Mouse (Mus musculus): ENCODE measurements around the gene Ripk4.

Gene Ripk4

GRCm38 (mm10) chr16:97697769-97698168 is 65.8 kb downstream of the Ripk4 start:
- no peaks in the 10 kb centered on the region for H3K27me3 ChIP-seq (ENCODE audit: control insufficient read depth, insufficient read depth, low read length, poor library complexity, severe bottlenecking)
- no peak for DNase-seq (ENCODE audit: low read depth, low spot score)

GRCm38 (mm10) chr16:97695709-97696108 is 67.9 kb downstream of the Ripk4 start:
- Histone ChIP-seq H3K36me3 (ENCODE audit: control insufficient read depth, insufficient read depth, low read length, poor library complexity, severe bottlenecking) (no peaks in the 10 kb centered on the region), H3K27me3 (ENCODE audit: control insufficient read depth, insufficient read depth, low read length, poor library complexity, severe bottlenecking) (no peaks in the 10 kb centered on the region)
- no peak for DNase-seq (ENCODE audit: low read depth, low spot score)

More at GRCm38 (mm10) chr16:97697769-97698168, 65.8 kb downstream of the Ripk4 start:
- H3K36me3 ChIP-seq (ENCODE audit: control insufficient read depth, insufficient read depth, low read length, poor library complexity, severe bottlenecking) = no peaks in the 10 kb centered on the region
